Mouse (Mus musculus): Measurements from ENCODE around the gene Tsc2. TPM values are rescaled to one million over a fixed set of nuclear protein-coding genes. Genes with fewer than 3 reads are reported as not detected.

Gene Tsc2
- 52.7 TPM for polyA plus RNA-seq (2017; shearing (Covaris generic))

GRCm38 (mm10) chr17:24632167-24632812 is at the start of gene Tsc2, which contains the start of gene Nthl1:
Gene Tsc2, minus strand, starts transcription at chr17:24632630.
Gene Nthl1, plus strand, starts transcription at chr17:24632680.

GRCm38 (mm10) chr17:24669545-24670245 is 37.3 kb upstream of the Tsc2 start, which contains the start of gene Zfp598:
Gene Zfp598, plus strand, starts transcription at chr17:24669687.

GRCm38 (mm10) chr17:24658017-24658758 is 25.8 kb upstream of the Tsc2 start, which contains the start of gene Npw:
Gene Npw, minus strand, starts transcription at chr17:24658457.

GRCm38 (mm10) chr17:24650070-24650616 is 17.7 kb upstream of the Tsc2 start, which contains the start of gene Slc9a3r2:
Gene Slc9a3r2, minus strand, starts transcription at chr17:24650327.

GRCm38 (mm10) chr17:24549618-24550415 is 82.6 kb downstream of the Tsc2 start, which contains the start of gene Pkd1:
Gene Pkd1, plus strand, starts transcription at chr17:24549834.

Other genes with a start within 250 kb of the Tsc2 start
- 205 TPM for gene Rnps1, start 218.1 kb downstream of the Tsc2 start, polyA plus RNA-seq (2017; shearing (Covaris generic))
- 78.7 TPM for gene Eci1, start 206.0 kb downstream of the Tsc2 start, polyA plus RNA-seq (2017; shearing (Covaris generic))
- 4.9 TPM for gene Dnase1l2, start 189.5 kb downstream of the Tsc2 start, polyA plus RNA-seq (2017; shearing (Covaris generic))
- 58.6 TPM for gene E4f1, start 162.3 kb downstream of the Tsc2 start, polyA plus RNA-seq (2017; shearing (Covaris generic))
- 2.4 TPM for gene Pgp, start 162.2 kb downstream of the Tsc2 start, polyA plus RNA-seq (2017; shearing (Covaris generic))
- gene Bricd5, start 158.7 kb downstream of the Tsc2 start, polyA plus RNA-seq (2017; shearing (Covaris generic)): not detected
- 30.8 TPM for gene Mlst8, start 153.6 kb downstream of the Tsc2 start, polyA plus RNA-seq (2017; shearing (Covaris generic))
- 0.15 TPM for gene Caskin1, start 144.0 kb downstream of the Tsc2 start, polyA plus RNA-seq (2017; shearing (Covaris generic))
- gene Traf7, start 104.7 kb downstream of the Tsc2 start, polyA plus RNA-seq (2017; shearing (Covaris generic)): 110 TPM
- 5.0 TPM for gene Rab26, start 98.4 kb downstream of the Tsc2 start, polyA plus RNA-seq (2017; shearing (Covaris generic))
- gene Pkd1, start 82.8 kb downstream of the Tsc2 start, polyA plus RNA-seq (2017; shearing (Covaris generic)): 18.9 TPM
- 6.2 TPM for gene Nthl1, start 50 bp upstream of the Tsc2 start, polyA plus RNA-seq (2017; shearing (Covaris generic))
- gene Slc9a3r2, start 17.7 kb upstream of the Tsc2 start, polyA plus RNA-seq (2017; shearing (Covaris generic)): not detected
- not detected for gene Npw, start 25.8 kb upstream of the Tsc2 start, polyA plus RNA-seq (2017; shearing (Covaris generic))
- gene Zfp598, start 37.1 kb upstream of the Tsc2 start, polyA plus RNA-seq (2017; shearing (Covaris generic)): 2.3 TPM
- gene Syngr3, start 57.3 kb upstream of the Tsc2 start, polyA plus RNA-seq (2017; shearing (Covaris generic)): 0.40 TPM
- 7.7 TPM for gene Gfer, start 63.5 kb upstream of the Tsc2 start, polyA plus RNA-seq (2017; shearing (Covaris generic))
- 1.7 TPM for gene Noxo1, start 63.6 kb upstream of the Tsc2 start, polyA plus RNA-seq (2017; shearing (Covaris generic))
- 71.9 TPM for gene Tbl3, start 75.0 kb upstream of the Tsc2 start, polyA plus RNA-seq (2017; shearing (Covaris generic))
- gene Rnf151, start 85.4 kb upstream of the Tsc2 start, polyA plus RNA-seq (2017; shearing (Covaris generic)): not detected
- 660 TPM for gene Rps2, start 85.5 kb upstream of the Tsc2 start, polyA plus RNA-seq (2017; shearing (Covaris generic))
- gene Ndufb10, start 91.8 kb upstream of the Tsc2 start, polyA plus RNA-seq (2017; shearing (Covaris generic)): 257 TPM
- gene Rpl3l, start 95.2 kb upstream of the Tsc2 start, polyA plus RNA-seq (2017; shearing (Covaris generic)): not detected
- 20.9 TPM for gene Msrb1, start 104.0 kb upstream of the Tsc2 start, polyA plus RNA-seq (2017; shearing (Covaris generic))
- not detected for gene Hs3st6, start 120.4 kb upstream of the Tsc2 start, polyA plus RNA-seq (2017; shearing (Covaris generic))
- gene Meiob, start 171.7 kb upstream of the Tsc2 start, polyA plus RNA-seq (2017; shearing (Covaris generic)): not detected
- 49.6 TPM for gene Hagh, start 207.5 kb upstream of the Tsc2 start, polyA plus RNA-seq (2017; shearing (Covaris generic))
- gene Fahd1, start 217.7 kb upstream of the Tsc2 start, polyA plus RNA-seq (2017; shearing (Covaris generic)): 2.7 TPM
- gene Igfals, start 233.4 kb upstream of the Tsc2 start, polyA plus RNA-seq (2017; shearing (Covaris generic)): not detected